Mouse (Mus musculus) spleen, embryonic (tissue): ENCODE measurements around the gene 9430007A20Rik.
"Not testable (repeated sequence)": the region's sequence is repeated elsewhere in the genome, so short reads cannot be mapped to it uniquely, and the experiment has no call there.

Source experiments
- CTCF ChIA-PET: fragments of 350-600 bp; sonication (Branson Sonifier 250); formaldehyde crosslinking; loops from one replicate; lab custom pipeline; 2022; lab: Charles Lee

Gene 9430007A20Rik

GRCm38 (mm10) chr4:144519522-144519921, at the start of gene 9430007A20Rik:
TSS of gene 9430007A20Rik (plus strand) at chr4:144519822.
- CTCF ChIA-PET = no interaction called here

DNA sequence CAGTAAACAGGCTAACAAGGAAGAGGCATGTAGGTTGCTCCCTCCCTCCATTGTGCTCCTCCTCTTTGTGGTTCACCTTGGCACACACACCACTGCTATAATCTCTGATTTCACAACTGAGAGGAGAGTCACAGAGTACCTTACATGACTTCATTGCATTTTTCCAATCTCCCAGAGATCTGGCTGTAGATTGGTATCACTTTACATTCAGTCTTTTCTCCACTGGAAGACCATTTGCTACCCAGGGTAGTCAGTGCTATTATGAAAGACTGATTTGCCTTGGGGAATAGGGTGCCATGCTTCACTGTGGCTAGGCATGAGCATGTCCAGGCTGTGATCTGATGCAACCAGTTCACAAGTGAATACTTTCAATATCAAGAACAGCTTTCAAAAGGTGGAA, 26.3 kb upstream of the 9430007A20Rik start:
- CTCF ChIA-PET = no interaction called here

DNA sequence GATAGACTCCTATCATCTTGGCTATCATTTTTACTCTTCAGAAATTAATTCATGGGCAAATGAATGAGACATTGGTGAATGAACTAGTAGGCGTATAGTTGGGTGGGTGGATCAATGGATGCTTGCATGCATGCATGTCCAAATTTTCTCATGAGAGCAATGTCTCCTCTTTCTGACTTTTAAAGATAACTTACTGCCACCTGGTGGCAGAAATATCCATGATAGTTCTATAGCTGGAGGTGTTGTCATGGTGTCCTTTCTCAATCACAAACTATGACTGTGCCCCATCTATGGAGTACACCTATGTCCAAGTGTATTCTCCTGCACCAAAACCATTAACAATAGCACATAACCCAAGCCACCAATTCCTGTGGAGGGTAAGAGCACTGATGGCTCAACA, 13.1 kb upstream of the 9430007A20Rik start:
- CTCF ChIA-PET = no interaction called here

DNA sequence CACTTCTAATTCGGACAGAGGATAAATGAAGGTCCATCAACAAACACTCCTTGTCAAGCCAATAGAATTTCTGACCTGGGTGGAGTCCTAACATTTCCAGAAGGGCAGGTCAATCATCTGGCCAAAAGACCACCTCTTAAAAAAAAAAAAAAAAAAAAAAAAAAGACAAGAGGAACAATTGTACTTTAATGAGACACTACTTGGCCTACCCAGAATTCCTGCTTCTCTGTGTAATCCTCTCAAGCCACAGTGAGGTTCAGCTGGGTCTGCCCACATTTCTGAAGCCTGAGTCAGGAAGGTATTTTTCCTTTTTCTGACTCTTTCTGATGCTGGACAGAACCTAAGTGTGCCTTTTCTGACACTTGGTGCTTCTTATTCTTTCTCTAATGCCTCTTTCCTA, 25.1 kb downstream of the 9430007A20Rik start:
- CTCF ChIA-PET = no interaction called here

DNA sequence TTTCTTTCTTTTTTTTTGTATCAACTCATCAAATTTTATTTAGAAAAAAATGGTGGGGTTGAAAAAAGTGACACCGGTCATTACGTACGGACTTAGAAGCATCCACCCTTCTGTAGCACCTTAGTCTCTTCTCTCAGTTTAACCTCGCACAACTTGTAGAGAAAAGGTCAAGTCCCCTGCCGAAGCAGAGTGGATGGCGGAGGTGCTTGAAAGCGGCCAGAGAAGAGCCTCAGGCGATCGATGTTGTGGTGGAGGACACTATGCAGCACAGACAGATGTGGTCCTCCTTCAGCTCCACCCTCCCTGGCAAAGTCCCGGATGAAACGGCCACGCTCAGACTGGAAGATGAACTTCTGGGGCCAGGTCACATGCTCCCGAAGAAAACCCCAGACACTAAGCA, 25.7 kb downstream of the 9430007A20Rik start:
- CTCF ChIA-PET = not testable (repeated sequence)

GRCm38 (mm10) chr4:144551156-144551555, 31.5 kb downstream of the 9430007A20Rik start:
- CTCF ChIA-PET = no interaction called here

DNA sequence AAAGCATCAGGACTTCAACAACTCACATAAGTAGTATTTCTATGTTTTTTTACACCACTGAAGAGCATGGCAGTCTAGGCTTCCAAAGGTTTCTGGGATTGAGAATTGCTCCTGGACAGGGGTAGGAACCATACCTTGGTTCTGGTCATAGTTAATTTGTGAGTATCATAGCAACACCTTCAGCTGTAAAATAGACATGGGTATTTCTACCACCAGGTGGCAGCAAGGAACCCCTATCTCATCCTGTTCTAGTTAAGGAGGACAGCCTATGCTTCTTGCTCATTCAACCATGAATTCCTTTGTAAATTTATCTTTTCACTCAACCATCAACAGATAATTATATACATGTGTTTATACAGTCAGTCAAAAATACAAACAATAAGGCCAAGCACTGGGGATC, 40.2 kb downstream of the 9430007A20Rik start:
- CTCF ChIA-PET = no interaction called here

GRCm38 (mm10) chr4:144561205-144561604, 41.6 kb downstream of the 9430007A20Rik start:
- CTCF ChIA-PET = no interaction called here

DNA sequence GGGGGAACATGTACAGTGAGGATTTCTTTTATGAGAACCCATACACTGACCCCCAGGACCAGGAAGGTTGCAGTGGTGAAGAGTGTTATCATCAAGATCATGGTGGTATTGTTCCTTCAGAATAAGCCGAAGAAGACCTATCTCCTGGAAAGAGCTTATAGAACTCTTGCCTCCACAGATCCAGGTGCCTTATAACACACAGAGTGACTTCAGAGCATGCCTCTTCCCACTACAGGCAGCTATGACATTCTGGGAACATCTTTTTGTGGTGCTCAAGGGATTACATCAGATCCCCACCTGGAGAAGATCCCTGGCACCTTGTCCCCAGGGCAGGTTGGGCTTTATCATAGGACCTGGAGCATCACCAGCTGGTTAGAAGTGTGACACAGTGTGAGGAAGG, 45.4 kb downstream of the 9430007A20Rik start, which contains the start of gene Gm13124:
Gene Gm13124, minus strand, starts transcription at position 101 of the 400 bp plus-strand sequence.
- CTCF ChIA-PET = no interaction called here

DNA sequence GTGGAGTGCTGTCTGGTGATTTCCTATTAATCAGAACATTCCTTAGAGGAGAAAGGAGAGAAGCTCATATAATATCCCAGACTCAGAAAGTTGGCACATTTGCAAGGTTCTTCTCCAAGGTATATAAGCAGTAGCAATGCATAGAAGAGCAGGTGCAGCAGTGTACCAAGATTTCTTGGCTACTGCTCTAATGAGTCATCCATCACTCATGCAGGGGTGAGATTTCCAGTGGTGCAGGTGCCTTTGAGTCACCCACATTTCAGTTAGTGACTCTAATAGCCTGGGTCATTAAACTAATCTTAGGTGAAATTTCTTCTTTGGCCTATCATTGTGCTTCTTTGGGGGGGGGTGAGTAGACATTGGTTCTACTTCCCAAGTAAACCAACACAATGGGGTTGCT, 48.1 kb downstream of the 9430007A20Rik start:
- CTCF ChIA-PET = no interaction called here
